Mouse (Mus musculus): ENCODE measurements at regions not wholly inside any gene's neighbourhood (a gene's known extent, or its start where the extent isn't known, plus 50 kb on each side); places are given as distances from the start of the nearest gene placed in this dataset.

GRCm38 (mm10) chr13:97821630-97822029, 61.2 kb upstream of the Gm10260 start:
- TF ChIP-seq EP300 (IDR thresholded peaks at IDR 0.05; ENCODE audit: insufficient read depth, low read depth, low read length), result no peak
- TF ChIP-seq CTCF (IDR thresholded peaks at IDR 0.05; ENCODE audit: low read depth, low read length), result no peak
